Mouse (Mus musculus): ENCODE data around the gene Rap1gap2. TPM values are rescaled to one million over a fixed set of nuclear protein-coding genes. Genes with fewer than 3 reads are reported as not detected.

The Rap1gap2 gene
- polyA plus RNA-seq, 1 experiment from 2014 or later: 4.3 TPM

GRCm38 (mm10) chr11:74558933-74559332, 51.8 kb downstream of the Rap1gap2 start:
- H3K27ac ChIP-seq (replicated peaks in 1 of 2; ENCODE audit: control insufficient read depth in 1 of 2, insufficient read depth in 1 of 2, low read depth in 2 of 2, low read length in 2 of 2): no peak overlapping the region
- no peaks in the 10 kb centered on the region; the same call in 1 of the 2 replicates for H3K27me3 ChIP-seq (ENCODE audit: control insufficient read depth, insufficient read depth, low read length)
- WGBS: 88% methylated on average over 5 of the region's 5 CpGs
- H3K4me3 ChIP-seq (ENCODE audit: control insufficient read depth in 1 of 2, insufficient read depth in 1 of 2, low read depth in 1 of 2, low read length in 2 of 2): no peak overlapping the region
- ATAC-seq (ENCODE audit: insufficient number of reproducible peaks, insufficient read depth, low FRiP score, low read depth): no peak
- H3K9me3 ChIP-seq (ENCODE audit: control insufficient read depth, low read length): no peaks in the 10 kb centered on the region
- H3K4me1 ChIP-seq (ENCODE audit: control insufficient read depth in 2 of 2, insufficient read depth in 2 of 2, low read length in 2 of 2): peaks cover 19 to 22% of the 10 kb centered on the region in 2 experiments
- H3K4me2 ChIP-seq (ENCODE audit: low read length): no peak overlapping the region
- no peak overlapping the region for H3K9ac ChIP-seq (ENCODE audit: low read length)
- no peaks in the 10 kb centered on the region for H3K36me3 ChIP-seq (ENCODE audit: control insufficient read depth, insufficient read depth, low read length)

- no peak for ATAC-seq (ENCODE audit: insufficient number of reproducible peaks, insufficient read depth, low FRiP score, low read depth)
- no peaks in the 10 kb centered on the region for H3K9me3 ChIP-seq (ENCODE audit: control insufficient read depth, low read length)
- peak overlapping the region in 1 of 2 experiments; percentile 25; a peak in 1 of 4 replicates for H3K27ac ChIP-seq (replicated peaks in 1 of 2; ENCODE audit: control insufficient read depth in 1 of 2, insufficient read depth in 1 of 2, low read depth in 2 of 2, low read length in 2 of 2)
- WGBS: 40% methylated on average over 11 of the region's 11 CpGs
- H3K36me3 ChIP-seq (ENCODE audit: control insufficient read depth, insufficient read depth, low read length): no peaks in the 10 kb centered on the region
- H3K27me3 ChIP-seq (ENCODE audit: control insufficient read depth, insufficient read depth, low read length): no peaks in the 10 kb centered on the region
- peaks cover 19 to 22% of the 10 kb centered on the region in 2 experiments for H3K4me1 ChIP-seq (ENCODE audit: control insufficient read depth in 2 of 2, insufficient read depth in 2 of 2, low read length in 2 of 2)
- H3K9ac ChIP-seq (ENCODE audit: low read length): no peak overlapping the region
- H3K4me3 ChIP-seq (ENCODE audit: control insufficient read depth in 1 of 2, insufficient read depth in 1 of 2, low read depth in 1 of 2, low read length in 2 of 2): no peak overlapping the region
- no peak overlapping the region for H3K4me2 ChIP-seq (ENCODE audit: low read length)
Measured at GRCm38 (mm10) chr11:74557456-74558230, 53.1 kb downstream of the Rap1gap2 start.

- H3K27me3 ChIP-seq (ENCODE audit: control insufficient read depth, insufficient read depth, low read length): no peaks in the 10 kb centered on the region
- ATAC-seq (ENCODE audit: insufficient number of reproducible peaks, insufficient read depth, low FRiP score, low read depth): peak; percentile 41; the same call in 1 of the 2 replicates
- H3K27ac ChIP-seq (replicated peaks in 1 of 2; ENCODE audit: control insufficient read depth in 1 of 2, insufficient read depth in 1 of 2, low read depth in 2 of 2, low read length in 2 of 2): peak overlapping the region in 1 of 2 experiments; percentile 28; a peak in 1 of 4 replicates
Measured at GRCm38 (mm10) chr11:74555716-74556374, 54.9 kb downstream of the Rap1gap2 start.

GRCm38 (mm10) chr11:74554683-74555341, 55.9 kb downstream of the Rap1gap2 start:
- 68% methylated on average over 15 of the region's 15 CpGs for WGBS
- H3K27ac ChIP-seq (replicated peaks in 1 of 2; ENCODE audit: control insufficient read depth in 1 of 2, insufficient read depth in 1 of 2, low read depth in 2 of 2, low read length in 2 of 2): no peak overlapping the region
- ATAC-seq (ENCODE audit: insufficient number of reproducible peaks, insufficient read depth, low FRiP score, low read depth): no peak

More at GRCm38 (mm10) chr11:74555716-74556374, 54.9 kb downstream of the Rap1gap2 start:
- H3K4me3 ChIP-seq (ENCODE audit: control insufficient read depth in 1 of 2, insufficient read depth in 1 of 2, low read depth in 1 of 2, low read length in 2 of 2): no peak overlapping the region
- WGBS: 49% methylated on average over 9 of the region's 9 CpGs
- no peak overlapping the region for H3K4me2 ChIP-seq (ENCODE audit: low read length)
- H3K9me3 ChIP-seq (ENCODE audit: control insufficient read depth, low read length): no peaks in the 10 kb centered on the region
- H3K9ac ChIP-seq (ENCODE audit: low read length): no peak overlapping the region
- no peaks in the 10 kb centered on the region for H3K36me3 ChIP-seq (ENCODE audit: control insufficient read depth, insufficient read depth, low read length)
- peaks cover 19 to 23% of the 10 kb centered on the region in 2 experiments for H3K4me1 ChIP-seq (ENCODE audit: control insufficient read depth in 2 of 2, insufficient read depth in 2 of 2, low read length in 2 of 2)

GRCm38 (mm10) chr11:74551568-74551967, 59.1 kb downstream of the Rap1gap2 start:
- Histone ChIP-seq H3K9me3 (ENCODE audit: control insufficient read depth, low read length) (no peaks in the 10 kb centered on the region), H3K27ac (replicated peaks in 1 of 2; ENCODE audit: control insufficient read depth in 1 of 2, insufficient read depth in 1 of 2, low read depth in 2 of 2, low read length in 2 of 2) (no peak overlapping the region), H3K4me3 (ENCODE audit: control insufficient read depth in 1 of 2, insufficient read depth in 1 of 2, low read depth in 1 of 2, low read length in 2 of 2) (no peak overlapping the region), H3K27me3 (ENCODE audit: control insufficient read depth, insufficient read depth, low read length) (no peaks in the 10 kb centered on the region), H3K9ac (ENCODE audit: low read length) (no peak overlapping the region), H3K36me3 (ENCODE audit: control insufficient read depth, insufficient read depth, low read length) (no peaks in the 10 kb centered on the region), H3K4me2 (ENCODE audit: low read length) (no peak overlapping the region), H3K4me1 (ENCODE audit: control insufficient read depth in 2 of 2, insufficient read depth in 2 of 2, low read length in 2 of 2) (peaks cover 17 to 29% of the 10 kb centered on the region in 2 experiments; a peak in 3 of 4 replicates)
- WGBS: 71% methylated on average over 6 of the region's 6 CpGs
- no peak for ATAC-seq (ENCODE audit: insufficient number of reproducible peaks, insufficient read depth, low FRiP score, low read depth)

More at GRCm38 (mm10) chr11:74554683-74555341, 55.9 kb downstream of the Rap1gap2 start:
- Histone ChIP-seq H3K4me2 (ENCODE audit: low read length) (no peak overlapping the region), H3K4me3 (ENCODE audit: control insufficient read depth in 1 of 2, insufficient read depth in 1 of 2, low read depth in 1 of 2, low read length in 2 of 2) (no peak overlapping the region), H3K9ac (ENCODE audit: low read length) (no peak overlapping the region), H3K27me3 (ENCODE audit: control insufficient read depth, insufficient read depth, low read length) (no peaks in the 10 kb centered on the region), H3K9me3 (ENCODE audit: control insufficient read depth, low read length) (no peaks in the 10 kb centered on the region), H3K4me1 (ENCODE audit: control insufficient read depth in 2 of 2, insufficient read depth in 2 of 2, low read length in 2 of 2) (peaks cover 19 to 29% of the 10 kb centered on the region in 2 experiments), H3K36me3 (ENCODE audit: control insufficient read depth, insufficient read depth, low read length) (no peaks in the 10 kb centered on the region)

GRCm38 (mm10) chr11:74550615-74551102, 60.1 kb downstream of the Rap1gap2 start:
- WGBS: 44% methylated on average over 5 of the region's 5 CpGs
- no peaks in the 10 kb centered on the region for H3K36me3 ChIP-seq (ENCODE audit: control insufficient read depth, insufficient read depth, low read length)
- H3K4me2 ChIP-seq (ENCODE audit: low read length): no peak overlapping the region
- no peaks in the 10 kb centered on the region for H3K9me3 ChIP-seq (ENCODE audit: control insufficient read depth, low read length)
- no peak for ATAC-seq (ENCODE audit: insufficient number of reproducible peaks, insufficient read depth, low FRiP score, low read depth)
- peaks cover 13 to 24% of the 10 kb centered on the region in 2 experiments; a peak in 3 of 4 replicates for H3K4me1 ChIP-seq (ENCODE audit: control insufficient read depth in 2 of 2, insufficient read depth in 2 of 2, low read length in 2 of 2)
- no peak overlapping the region for H3K27ac ChIP-seq (replicated peaks in 1 of 2; ENCODE audit: control insufficient read depth in 1 of 2, insufficient read depth in 1 of 2, low read depth in 2 of 2, low read length in 2 of 2)
- H3K4me3 ChIP-seq (ENCODE audit: control insufficient read depth in 1 of 2, insufficient read depth in 1 of 2, low read depth in 1 of 2, low read length in 2 of 2): no peak overlapping the region
- no peak overlapping the region for H3K9ac ChIP-seq (ENCODE audit: low read length)
- H3K27me3 ChIP-seq (ENCODE audit: control insufficient read depth, insufficient read depth, low read length): no peaks in the 10 kb centered on the region

- no peak overlapping the region for H3K9ac ChIP-seq (ENCODE audit: low read length)
- no peak overlapping the region for H3K4me3 ChIP-seq (ENCODE audit: control insufficient read depth in 1 of 2, insufficient read depth in 1 of 2, low read depth in 1 of 2, low read length in 2 of 2)
- no peaks in the 10 kb centered on the region for H3K9me3 ChIP-seq (ENCODE audit: control insufficient read depth, low read length)
- no peak for ATAC-seq (ENCODE audit: insufficient number of reproducible peaks, insufficient read depth, low FRiP score, low read depth)
- peaks cover 9 to 18% of the 10 kb centered on the region in 2 experiments; a peak in 3 of 4 replicates for H3K4me1 ChIP-seq (ENCODE audit: control insufficient read depth in 2 of 2, insufficient read depth in 2 of 2, low read length in 2 of 2)
- no peak overlapping the region for H3K4me2 ChIP-seq (ENCODE audit: low read length)
- no peak overlapping the region for H3K27ac ChIP-seq (replicated peaks in 1 of 2; ENCODE audit: control insufficient read depth in 1 of 2, insufficient read depth in 1 of 2, low read depth in 2 of 2, low read length in 2 of 2)
- H3K36me3 ChIP-seq (ENCODE audit: control insufficient read depth, insufficient read depth, low read length): no peaks in the 10 kb centered on the region
- 26% methylated on average over 7 of the region's 7 CpGs for WGBS
- no peaks in the 10 kb centered on the region for H3K27me3 ChIP-seq (ENCODE audit: control insufficient read depth, insufficient read depth, low read length)
Measured at GRCm38 (mm10) chr11:74548781-74549382, 61.8 kb downstream of the Rap1gap2 start.

Data from heart, embryonic 14.5 days (tissue).